Mouse (Mus musculus) left cerebral cortex, adult 6 months (tissue): ENCODE results near the gene Cdc37l1. TPM values are rescaled to one million over a fixed set of nuclear protein-coding genes. Genes with fewer than 3 reads are reported as not detected.

Source experiments
- long read RNA-seq, 2 experiments: library from polyadenylated mRNA; unstranded; transcript quantifications; one replicate each; pipeline ENCODE4 v2.0.0; 2019 to 2020
- polyA plus RNA-seq: library from polyadenylated mRNA; unstranded; fragments of <200 nt; fragmentation: Nextera tagmentation; gene quantifications from 2 replicates; pipeline ENCODE4 v1.2.3, GENCODE M21; 2021

Gene Cdc37l1
- 31.1 and 34.4 TPM in 2 replicates for polyA plus RNA-seq
- long read RNA-seq, experiment 1, full-length matches to known transcripts = 413 of 528 reads
- long read RNA-seq, experiment 1, partial matches to known transcripts = 43 of 528 reads
- long read RNA-seq, experiment 1, other reads (novel, unspliced or antisense) = 72 of 528 reads
- long read RNA-seq, experiment 2, full-length matches to known transcripts = 26 of 78 reads
- long read RNA-seq, experiment 2, partial matches to known transcripts = 37 of 78 reads
- long read RNA-seq, experiment 2, other reads (novel, unspliced or antisense) = 15 of 78 reads

GRCm38 (mm10) chr19:28990194-28990589, at the start of gene Cdc37l1:
Cdc37l1 (plus strand) TSS chr19:28990352.

GRCm38 (mm10) chr19:28963842-28964551, 26.2 kb upstream of the Cdc37l1 start, which contains the start of gene Plpp6:
Plpp6 (plus strand) TSS chr19:28963953.

GRCm38 (mm10) chr19:28967652-28968051, 22.5 kb upstream of the Cdc37l1 start, which contains the start of gene 4430402I18Rik:
4430402I18Rik (minus strand) TSS chr19:28967800.

GRCm38 (mm10) chr19:29047334-29048170, 57.4 kb downstream of the Cdc37l1 start, which contains the start of gene Ak3:
Ak3 (minus strand) TSS chr19:29047961.

Other genes with a start within 250 kb of the Cdc37l1 start
- 18.9 and 21.5 TPM in 2 replicates for gene Slc1a1, start 155.3 kb upstream of the Cdc37l1 start, polyA plus RNA-seq
- gene Plpp6, start 26.4 kb upstream of the Cdc37l1 start, polyA plus RNA-seq = 7.4 and 42.0 TPM in 2 replicates
- 5.9 and 9.1 TPM in 2 replicates for gene 4430402I18Rik, start 22.6 kb upstream of the Cdc37l1 start, polyA plus RNA-seq
- 53.1 and 59.5 TPM in 2 replicates for gene Ak3, start 57.6 kb downstream of the Cdc37l1 start, polyA plus RNA-seq
- gene Rcl1, start 111.0 kb downstream of the Cdc37l1 start, polyA plus RNA-seq = 22.7 and 23.7 TPM in 2 replicates